Mouse (Mus musculus) heart, postnatal 0 days (tissue): ENCODE data around the gene Dennd5a.

Source experiments
- CTCF ChIP-seq: IDR thresholded peaks from 2 replicates; pipeline ENCODE4 v1.5.1; 2016; ENCODE audit warnings: antibody characterized with exemption, control low read depth, low read depth
- EP300 ChIP-seq: IDR thresholded peaks from 2 replicates; pipeline ENCODE4 v1.6.1; 2016; ENCODE audit warnings: antibody characterized with exemption, low read depth

DNA sequence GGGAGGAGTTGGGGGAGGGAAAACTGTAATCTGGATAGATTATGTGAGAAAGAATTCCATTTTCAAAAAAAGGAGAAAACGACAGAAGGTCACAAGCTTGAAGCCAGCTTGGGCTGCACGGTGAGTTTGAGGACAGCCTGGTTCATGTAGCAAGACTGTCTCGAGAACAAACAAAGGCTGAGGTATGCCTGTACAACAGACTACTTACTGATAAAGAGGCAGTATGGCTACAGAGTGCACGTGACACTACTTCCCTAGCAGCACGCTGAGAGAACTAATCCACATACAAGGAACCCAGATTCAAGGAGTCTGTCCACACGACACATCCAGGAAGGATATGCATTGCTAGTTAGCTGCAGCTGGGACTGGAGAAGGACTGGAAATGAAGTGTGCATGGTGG lies 100.9 kb downstream of the Dennd5a start:
- TF ChIP-seq EP300 = no peak
- TF ChIP-seq CTCF = no peak
